Mouse (Mus musculus): ENCODE data around the gene Otos. TPM values are rescaled to one million over a fixed set of nuclear protein-coding genes. Genes with fewer than 3 reads are reported as not detected.

Gene Otos
- polyA plus RNA-seq, 1 experiment from 2014 or later, result 0.17 TPM

DNA sequence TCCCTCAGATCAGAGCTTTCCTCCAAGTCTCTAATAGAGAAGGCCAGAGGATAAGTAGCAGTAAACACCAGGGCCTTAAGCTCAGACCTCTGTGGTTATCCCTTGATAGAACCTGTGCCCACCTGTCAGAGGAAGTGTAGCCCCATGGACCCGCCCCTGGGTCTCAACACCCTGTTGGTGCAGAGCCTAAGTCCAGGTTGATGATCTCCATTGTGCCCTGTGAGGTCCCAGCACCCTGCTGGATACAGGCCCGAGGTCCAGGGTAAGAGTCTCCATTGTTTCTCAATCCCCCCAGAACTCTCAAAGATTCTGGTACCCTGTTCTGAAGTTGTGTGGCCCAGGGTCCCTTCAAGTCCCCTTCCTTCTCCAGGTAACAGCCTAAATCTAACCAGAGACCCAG, 2.5 kb downstream of the Otos start:
- Histone ChIP-seq H3K36me3 (no peaks in the 10 kb centered on the region), H3K9me3 (replicated peaks) (no peaks in the 10 kb centered on the region), H3K4me2 (replicated peaks) (no peak overlapping the region), H3K4me1 (peaks cover 23% of the 10 kb centered on the region), H3K4me3 (replicated peaks) (no peak overlapping the region), H3K27me3 (no peaks in the 10 kb centered on the region; the same call in 1 of the 2 replicates), H3K27ac (replicated peaks) (no peak overlapping the region), H3K9ac (no peak overlapping the region)
- no peak for ATAC-seq (ENCODE audit: insufficient number of reproducible peaks, low FRiP score, low TSS enrichment, low read depth)
- 51% methylated on average over 2 of the region's 2 CpGs for WGBS

DNA sequence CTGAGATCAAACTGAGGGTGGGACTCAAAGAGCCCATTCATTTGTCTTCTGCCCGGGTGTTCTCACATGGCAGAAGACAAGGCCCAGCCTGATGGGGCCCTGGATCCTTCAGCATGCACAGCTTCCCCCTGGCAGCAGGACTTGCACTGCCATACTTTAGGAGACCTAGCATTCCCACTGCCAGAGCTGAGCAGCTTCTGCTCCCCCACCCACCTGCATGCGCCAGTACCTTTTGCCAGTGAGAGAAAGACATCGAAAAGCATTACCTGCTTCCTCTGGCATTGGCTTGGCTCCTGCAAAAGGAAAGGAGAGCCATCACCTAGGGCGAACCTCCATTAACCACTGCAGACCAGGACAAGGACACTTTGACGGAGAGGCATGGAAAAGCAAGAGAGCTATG, 3.7 kb downstream of the Otos start:
- no peak for ATAC-seq (ENCODE audit: insufficient number of reproducible peaks, low FRiP score, low TSS enrichment, low read depth)

DNA sequence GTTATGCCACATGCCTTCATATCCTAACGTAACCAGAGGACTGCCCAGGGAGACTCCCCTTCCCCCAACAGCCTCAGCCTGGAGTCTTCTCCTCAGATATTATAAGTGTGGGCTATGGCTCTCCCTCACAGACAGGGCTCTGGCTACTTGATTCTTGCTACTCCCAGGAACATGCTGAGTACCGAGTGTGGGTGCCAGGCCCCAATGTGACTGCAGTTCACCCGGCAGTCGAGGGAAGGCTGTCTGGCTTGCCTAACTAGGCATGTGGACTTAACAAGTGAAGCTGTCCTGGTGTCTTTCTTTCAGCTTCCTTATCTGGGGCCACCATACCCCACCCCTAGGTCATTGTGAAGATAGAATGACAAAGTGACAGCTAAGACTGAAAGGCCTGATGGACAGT, 5.0 kb downstream of the Otos start:
- Histone ChIP-seq H3K27me3 (no peaks in the 10 kb centered on the region; the same call in 1 of the 2 replicates), H3K4me3 (replicated peaks) (no peak overlapping the region), H3K27ac (replicated peaks) (no peak overlapping the region), H3K9ac (no peak overlapping the region), H3K4me1 (peaks cover 35% of the 10 kb centered on the region), H3K36me3 (peaks cover 10% of the 10 kb centered on the region), H3K9me3 (replicated peaks) (no peaks in the 10 kb centered on the region), H3K4me2 (replicated peaks) (no peak overlapping the region)
- WGBS, result 78% methylated on average over 4 of the region's 4 CpGs
- ATAC-seq (ENCODE audit: insufficient number of reproducible peaks, low FRiP score, low TSS enrichment, low read depth), result no peak

More for the DNA sequence above, 3.7 kb downstream of the Otos start:
- Histone ChIP-seq H3K9ac (no peak overlapping the region), H3K9me3 (replicated peaks) (no peaks in the 10 kb centered on the region), H3K4me1 (peaks cover 35% of the 10 kb centered on the region), H3K27ac (replicated peaks) (no peak overlapping the region), H3K36me3 (0 out of 2 replicates have a peak, but pooled peaks cover under 1% of the 10 kb centered on the region), H3K4me3 (replicated peaks) (no peak overlapping the region), H3K27me3 (no peaks in the 10 kb centered on the region; the same call in 1 of the 2 replicates), H3K4me2 (replicated peaks) (no peak overlapping the region)
- 81% methylated on average over 5 of the region's 5 CpGs for WGBS

DNA sequence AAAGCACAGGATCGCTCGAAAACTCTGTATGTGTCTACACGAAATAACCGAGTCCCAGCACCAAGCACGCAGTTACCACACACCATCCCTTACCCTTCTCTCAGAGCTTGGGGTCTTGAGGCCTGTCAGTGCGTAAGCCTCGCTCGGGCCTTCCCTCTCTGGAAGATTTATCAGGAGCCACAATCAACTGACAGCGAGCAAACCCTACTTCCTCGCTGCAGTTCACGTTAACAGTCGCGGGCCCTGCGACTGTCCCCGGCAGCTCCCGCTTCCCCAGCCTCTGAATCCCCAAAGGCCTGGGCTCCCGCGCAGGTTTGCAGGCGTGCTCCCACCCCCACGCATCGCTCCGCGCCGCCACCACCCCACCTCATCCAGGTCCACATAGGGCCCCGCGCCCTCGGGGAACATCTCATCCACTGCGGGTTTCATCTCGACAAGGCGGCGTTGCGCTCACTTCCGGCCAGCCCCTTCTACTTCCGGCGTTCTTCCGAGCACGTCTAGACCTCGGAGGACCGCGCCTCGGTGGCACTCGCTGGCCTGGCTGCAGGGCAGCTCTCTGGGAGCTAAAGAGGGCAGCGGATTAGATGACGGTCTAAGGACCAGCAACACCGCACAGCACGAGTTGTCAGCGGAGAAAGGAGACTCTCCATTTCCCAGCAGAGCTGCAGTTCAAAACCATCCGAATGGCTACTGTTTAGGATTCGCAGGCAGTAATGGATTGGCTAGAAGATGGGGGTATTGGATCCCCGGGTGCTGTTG, 6.9 kb downstream of the Otos start, which contains the start of gene Cops9:
Cops9 (minus strand) TSS at position 472 of the 759 bp plus-strand sequence.
- no peaks in the 10 kb centered on the region for H3K9me3 ChIP-seq (replicated peaks)
- no peaks in the 10 kb centered on the region; the same call in 1 of the 2 replicates for H3K27me3 ChIP-seq

DNA sequence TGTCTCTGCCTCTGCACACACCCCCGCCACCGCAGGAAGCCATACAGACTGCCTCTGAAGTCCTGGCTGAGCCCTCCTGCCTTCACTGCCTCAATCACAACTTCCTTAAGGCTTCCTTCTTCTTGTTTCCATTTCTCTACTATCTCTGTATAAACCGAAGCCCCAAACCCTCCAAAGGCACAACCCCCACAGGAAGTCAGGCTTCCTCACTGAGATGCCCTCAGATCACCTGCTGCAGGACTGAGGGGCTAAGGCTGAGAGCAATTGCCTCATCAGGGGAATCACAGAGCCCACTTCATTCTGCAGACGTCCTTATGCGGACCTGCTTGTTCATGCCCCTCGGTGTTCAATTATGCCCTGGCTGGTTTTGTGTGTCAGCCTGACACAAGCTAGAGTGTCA, 8.2 kb downstream of the Otos start:
- Histone ChIP-seq H3K4me3 (replicated peaks) (peak overlapping the region; percentile 96), H3K36me3 (peaks cover 37% of the 10 kb centered on the region), H3K27me3 (no peaks in the 10 kb centered on the region), H3K4me2 (replicated peaks) (peak overlapping the region; percentile 90), H3K27ac (replicated peaks) (no peak overlapping the region), H3K4me1 (peaks cover 22% of the 10 kb centered on the region), H3K9ac (peak overlapping the region; percentile 96; the same call in 1 of the 2 replicates), H3K9me3 (replicated peaks) (no peaks in the 10 kb centered on the region)
- no peak for ATAC-seq (ENCODE audit: insufficient number of reproducible peaks, low FRiP score, low TSS enrichment, low read depth)
- WGBS, result 78% methylated on average over 6 of the region's 6 CpGs

More for the DNA sequence above, 6.9 kb downstream of the Otos start, which contains the start of gene Cops9:
- peak within 1 kb of the TSS; percentile 96 for H3K4me3 ChIP-seq (replicated peaks)
- peaks cover 22% of the 10 kb centered on the region for H3K4me1 ChIP-seq
- under 1% methylated on average over 50 of the region's 50 CpGs for WGBS
- H3K4me2 ChIP-seq (replicated peaks), result peak within 1 kb of the TSS; percentile 90
- H3K9ac ChIP-seq, result peak within 1 kb of the TSS; percentile 96
- H3K36me3 ChIP-seq, result peaks cover 29% of the 10 kb centered on the region
- peak; percentile 87 for ATAC-seq (ENCODE audit: insufficient number of reproducible peaks, low FRiP score, low TSS enrichment, low read depth)
- peak within 1 kb of the TSS; percentile 75 for H3K27ac ChIP-seq (replicated peaks)

DNA sequence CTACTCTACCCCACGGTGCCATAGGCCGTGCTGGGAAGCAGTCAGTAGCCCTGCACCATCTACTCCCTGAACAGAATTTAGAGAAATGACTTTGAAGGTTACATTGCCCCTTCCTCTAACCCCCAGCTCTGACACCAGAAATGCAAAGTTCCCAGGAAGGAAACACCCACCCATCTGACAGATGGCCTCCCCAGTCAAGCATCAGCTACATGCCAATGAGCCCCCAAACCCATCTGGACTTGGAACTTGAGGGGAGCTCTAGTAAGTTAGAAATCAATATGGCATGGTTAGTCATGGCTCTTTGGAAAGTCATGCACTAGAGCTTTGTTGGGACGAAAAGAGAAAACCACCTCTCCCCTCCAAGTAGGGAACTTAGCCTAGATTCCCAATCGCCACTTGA, 9.9 kb downstream of the Otos start:
- H3K4me2 ChIP-seq (replicated peaks), result no peak overlapping the region
- peaks cover 22% of the 10 kb centered on the region for H3K4me1 ChIP-seq
- 91% methylated on average over 4 of the region's 4 CpGs for WGBS
- no peaks in the 10 kb centered on the region for H3K9me3 ChIP-seq (replicated peaks)
- no peak overlapping the region for H3K9ac ChIP-seq
- ATAC-seq (ENCODE audit: insufficient number of reproducible peaks, low FRiP score, low TSS enrichment, low read depth), result no peak
- no peak overlapping the region for H3K27ac ChIP-seq (replicated peaks)
- H3K4me3 ChIP-seq (replicated peaks), result no peak overlapping the region
- H3K27me3 ChIP-seq, result no peaks in the 10 kb centered on the region
- H3K36me3 ChIP-seq, result peaks cover 37% of the 10 kb centered on the region

DNA sequence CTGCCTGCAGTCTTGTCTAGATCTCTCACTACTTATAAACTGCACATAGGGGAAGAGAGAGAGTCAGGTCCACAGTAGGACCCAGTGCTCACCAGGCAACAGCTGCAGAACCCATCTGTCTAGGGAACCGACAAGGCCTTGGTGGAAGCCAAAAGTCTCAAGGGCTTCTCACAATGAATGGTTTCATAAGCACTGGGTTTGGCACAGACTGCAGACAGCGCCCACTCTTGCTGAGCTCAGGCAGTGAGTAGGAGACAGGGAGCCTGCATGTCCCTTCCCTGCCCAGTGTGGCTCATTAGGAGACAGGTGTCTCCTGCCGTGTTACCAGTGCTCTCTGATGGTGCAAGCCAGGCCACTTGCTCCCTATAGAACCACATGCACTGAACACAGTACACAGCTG, 10.5 kb downstream of the Otos start:
- Histone ChIP-seq H3K27ac (replicated peaks) (no peak overlapping the region), H3K9me3 (replicated peaks) (no peaks in the 10 kb centered on the region), H3K36me3 (peaks cover 37% of the 10 kb centered on the region), H3K4me2 (replicated peaks) (no peak overlapping the region), H3K9ac (no peak overlapping the region), H3K4me3 (replicated peaks) (no peak overlapping the region), H3K4me1 (peaks cover 22% of the 10 kb centered on the region), H3K27me3 (no peaks in the 10 kb centered on the region)
- no peak for ATAC-seq (ENCODE audit: insufficient number of reproducible peaks, low FRiP score, low TSS enrichment, low read depth)
- 93% methylated on average over 3 of the region's 3 CpGs for WGBS

DNA sequence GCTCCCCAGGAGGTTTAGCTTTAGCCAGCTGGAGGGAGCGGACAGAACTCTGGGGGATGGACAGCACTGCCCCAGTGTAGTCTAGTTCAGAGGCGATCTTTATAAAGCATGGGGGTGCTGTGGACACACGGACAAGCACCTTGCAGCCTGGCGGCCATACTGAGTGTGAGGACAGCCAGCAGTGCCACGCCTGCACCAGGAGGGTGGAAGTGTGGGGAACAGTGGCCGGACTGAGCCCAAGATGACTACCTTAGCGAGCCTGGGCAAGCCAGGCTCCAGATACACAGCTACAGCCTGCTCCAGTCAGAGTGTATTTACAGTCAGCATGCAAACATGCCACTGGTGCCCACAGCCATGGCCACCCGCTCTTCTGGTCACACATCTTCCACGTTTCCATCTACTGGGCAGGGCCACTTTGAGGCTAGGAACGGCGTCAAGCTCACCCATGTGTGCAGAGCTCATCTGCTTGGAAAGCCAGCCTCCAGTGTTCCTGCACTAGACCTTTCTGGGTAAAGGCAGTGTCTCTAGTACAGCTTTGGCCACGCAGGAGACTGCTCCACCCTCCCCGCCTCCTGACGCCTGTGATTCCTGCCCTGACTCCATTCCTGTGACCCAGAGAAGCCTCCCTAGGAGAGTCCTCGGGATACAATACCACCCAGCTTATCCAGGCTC, 11.0 kb downstream of the Otos start:
- Histone ChIP-seq H3K4me3 (replicated peaks) (no peak overlapping the region), H3K4me2 (replicated peaks) (no peak overlapping the region), H3K27ac (replicated peaks) (no peak overlapping the region), H3K4me1 (peaks cover 22% of the 10 kb centered on the region), H3K9ac (no peak overlapping the region), H3K9me3 (replicated peaks) (no peaks in the 10 kb centered on the region), H3K27me3 (no peaks in the 10 kb centered on the region), H3K36me3 (peaks cover 37% of the 10 kb centered on the region)
- ATAC-seq (ENCODE audit: insufficient number of reproducible peaks, low FRiP score, low TSS enrichment, low read depth), result no peak
- 88% methylated on average over 15 of the region's 15 CpGs for WGBS

DNA sequence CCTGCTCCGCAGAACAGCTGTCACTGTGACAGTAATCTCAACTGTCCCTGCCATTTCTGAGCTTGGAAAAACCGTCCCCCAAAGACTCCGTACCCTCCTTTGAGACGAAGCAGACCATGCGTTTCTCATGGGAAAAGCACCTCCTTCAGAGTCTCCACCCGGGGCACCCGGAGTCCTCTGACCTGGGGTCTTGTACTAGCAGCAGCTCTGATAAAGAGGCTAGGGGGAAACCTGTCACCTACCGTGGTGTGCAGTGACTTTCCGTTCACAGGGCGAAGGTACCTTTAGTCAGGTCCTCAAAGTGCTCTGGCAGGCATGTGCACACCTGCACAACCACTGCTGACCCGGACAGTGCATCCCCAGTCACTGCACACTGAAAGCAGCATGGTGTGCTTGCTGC, 12.0 kb downstream of the Otos start:
- no peaks in the 10 kb centered on the region for H3K27me3 ChIP-seq
- no peak overlapping the region for H3K4me3 ChIP-seq (replicated peaks)
- WGBS, result 89% methylated on average over 11 of the region's 11 CpGs
- H3K4me2 ChIP-seq (replicated peaks), result no peak overlapping the region
- ATAC-seq (ENCODE audit: insufficient number of reproducible peaks, low FRiP score, low TSS enrichment, low read depth), result no peak
- peaks cover 37% of the 10 kb centered on the region for H3K36me3 ChIP-seq
- H3K9me3 ChIP-seq (replicated peaks), result no peaks in the 10 kb centered on the region
- H3K27ac ChIP-seq (replicated peaks), result no peak overlapping the region
- peaks cover 15% of the 10 kb centered on the region for H3K4me1 ChIP-seq
- H3K9ac ChIP-seq, result no peak overlapping the region

DNA sequence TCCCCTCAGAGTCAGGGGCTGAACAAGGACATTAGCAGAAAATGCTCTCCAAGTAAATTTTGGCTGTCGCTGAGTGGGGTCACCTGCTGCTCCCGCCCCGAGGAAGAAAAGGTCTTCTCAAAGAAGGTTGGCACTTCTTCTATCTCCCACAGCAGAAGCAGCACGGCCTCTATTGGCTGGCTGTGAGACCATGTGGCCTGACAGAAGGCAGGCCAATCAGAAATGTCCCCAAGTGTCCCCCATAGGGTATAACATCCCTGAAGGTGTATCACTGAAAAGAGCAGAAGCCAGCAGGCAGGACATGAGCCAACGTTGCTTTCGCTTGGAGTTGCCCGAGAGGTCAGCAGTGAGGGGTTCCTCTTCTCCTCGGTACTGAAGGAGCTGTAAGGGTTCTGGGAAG, 12.6 kb downstream of the Otos start:
- H3K4me2 ChIP-seq (replicated peaks), result no peak overlapping the region
- peaks cover 37% of the 10 kb centered on the region for H3K36me3 ChIP-seq
- no peak for ATAC-seq (ENCODE audit: insufficient number of reproducible peaks, low FRiP score, low TSS enrichment, low read depth)
- H3K4me1 ChIP-seq, result peaks cover 13% of the 10 kb centered on the region
- no peak overlapping the region for H3K9ac ChIP-seq
- no peak overlapping the region for H3K4me3 ChIP-seq (replicated peaks)
- no peaks in the 10 kb centered on the region for H3K27me3 ChIP-seq
- H3K27ac ChIP-seq (replicated peaks), result no peak overlapping the region
- 85% methylated on average over 8 of the region's 8 CpGs for WGBS
- no peaks in the 10 kb centered on the region for H3K9me3 ChIP-seq (replicated peaks)

DNA sequence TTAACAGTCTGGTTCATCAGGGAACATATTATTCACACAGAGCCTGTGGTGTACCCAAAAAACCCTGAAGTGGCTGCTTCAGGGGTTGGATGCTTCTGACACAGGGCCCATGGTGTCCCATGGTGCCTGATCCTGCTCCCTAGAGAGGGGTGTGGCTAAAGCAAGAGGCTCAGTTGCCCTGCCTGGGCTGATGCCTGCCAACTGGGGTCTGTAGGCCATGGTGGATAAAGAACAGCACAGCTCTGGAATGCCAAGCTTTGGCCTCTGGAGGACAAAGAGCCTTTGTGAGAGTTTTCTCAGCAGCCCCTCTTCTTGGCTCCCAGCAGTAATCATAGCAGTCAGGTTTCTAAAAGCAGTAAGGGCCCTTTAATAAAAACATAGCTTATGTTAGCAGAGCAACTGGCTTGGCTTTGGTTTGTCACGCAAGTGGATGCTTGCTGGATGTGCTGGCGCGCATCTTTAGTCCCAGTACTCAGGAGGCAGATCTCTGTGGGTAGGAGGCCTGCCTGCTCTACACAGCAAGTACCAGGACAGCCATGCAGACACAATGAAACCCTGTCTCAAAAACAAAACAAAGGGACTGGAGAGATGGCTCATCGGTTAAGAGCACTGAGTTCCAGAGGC, 13.6 kb downstream of the Otos start:
- H3K4me3 ChIP-seq (replicated peaks), result no peak overlapping the region
- H3K4me1 ChIP-seq, result peaks cover 4% of the 10 kb centered on the region
- no peak overlapping the region for H3K27ac ChIP-seq (replicated peaks)
- ATAC-seq (ENCODE audit: insufficient number of reproducible peaks, low FRiP score, low TSS enrichment, low read depth), result peak; percentile 51; the same call in 1 of the 2 replicates
- no peak overlapping the region for H3K4me2 ChIP-seq (replicated peaks)
- no peaks in the 10 kb centered on the region for H3K9me3 ChIP-seq (replicated peaks)
- no peak overlapping the region for H3K9ac ChIP-seq
- WGBS, result 53% methylated on average over 4 of the region's 4 CpGs
- peaks cover 37% of the 10 kb centered on the region for H3K36me3 ChIP-seq
- H3K27me3 ChIP-seq, result no peaks in the 10 kb centered on the region
